Mouse (Mus musculus) G1E (cell line): Measurements from ENCODE around the gene Gabpb2.

ENCODE experiments used
- CTCF ChIP-seq: IDR thresholded peaks from 2 replicates; pipeline ENCODE4 v1.5.1; 2012; ENCODE audit warnings: low read depth, low read length, inconsistent platforms, mixed read lengths
- POLR2AphosphoS5 ChIP-seq: IDR thresholded peaks from 2 replicates; pipeline ENCODE4 v1.6.1; 2012; ENCODE audit warnings: low read depth, low read length, inconsistent platforms; ENCODE audit not compliant: insufficient replicate concordance
- TAL1 ChIP-seq: conservative IDR thresholded peaks from 2 replicates; pipeline ENCODE4 v1.6.1; 2012; ENCODE audit warnings: low read depth, low read length, inconsistent platforms, mixed read lengths

- TF ChIP-seq TAL1 (no peak), CTCF (no peak), POLR2AphosphoS5 (no peak)
These were observed 18.6 kb downstream of the Gabpb2 start for GRCm38 (mm10) chr3:95199101-95199500.
